ENCODE assay signal across 11 mouse cellular contexts in genomic region chr14:32464601-32465505, GRCm38 (mm10). TPM values are rescaled to one million over a fixed set of nuclear protein-coding genes. Genes with fewer than 3 reads are reported as not detected.
DNase-seq lines count a peak whose midpoint lies in the region; ATAC-seq and TF ChIP-seq lines count a peak whose summit lies in the region.
"Had no signal": no experiment of that assay in that cellular context is flagged by ENCODE, and none has a peak within 500 bp of the region (broad histone marks: within the 10 kb centered on the region; RNA-seq: fewer than 3 reads in every experiment).

Gene Slc18a3 (minus strand): TSS chr14:32464850.

- no peak for TF ChIP-seq POLR2A in limb, embryonic 14.5 days (IDR thresholded peaks at IDR 0.05; ENCODE audit: borderline replicate concordance, extremely low read depth, insufficient read depth, insufficient read length)

- no peaks in the 10 kb centered on the region for H3K36me3 ChIP-seq in heart, embryonic 10.5 days
- no peaks in the 10 kb centered on the region for H3K36me3 ChIP-seq in E14TG2a.4 (ENCODE audit: insufficient read depth, low read length)
- no peaks in the 10 kb centered on the region for H3K36me3 ChIP-seq in forebrain, embryonic 10.5 days (replicated peaks)
- H3K36me3 ChIP-seq in limb, embryonic 14.5 days (ENCODE audit: control insufficient read depth, insufficient read depth, low read length), result no peaks in the 10 kb centered on the region

- no peak for TF ChIP-seq CTCF in E14TG2a.4 (conservative IDR thresholded peaks at IDR 0.05; ENCODE audit: low read length)

- H3K27ac ChIP-seq in heart, embryonic 10.5 days, result no peak within 1 kb of the TSS
- H3K27ac ChIP-seq in forebrain, embryonic 10.5 days, result no peak within 1 kb of the TSS
- H3K27ac ChIP-seq in limb, embryonic 14.5 days (replicated peaks; ENCODE audit: low read depth, low read length), result no peak within 1 kb of the TSS

- H3K4me3 ChIP-seq in heart, embryonic 10.5 days, result peak within 1 kb of the TSS; percentile 50
- H3K4me3 ChIP-seq in E14TG2a.4 (replicated peaks; ENCODE audit: low read length), result peak within 1 kb of the TSS; percentile 81
- peak within 1 kb of the TSS; percentile 46 for H3K4me3 ChIP-seq in forebrain, embryonic 10.5 days
- peak within 1 kb of the TSS; percentile 37 for H3K4me3 ChIP-seq in limb, embryonic 14.5 days (replicated peaks; ENCODE audit: low read length)

- WGBS in heart, embryonic 10.5 days, result under 1% methylated on average over 66 of the region's 70 CpGs
- under 1% methylated on average over 65 of the region's 70 CpGs for WGBS in forebrain, embryonic 10.5 days
- WGBS in limb, embryonic 14.5 days, result 2% methylated on average over 43 of the region's 70 CpGs

- peaks cover 36% of the 10 kb centered on the region for H3K4me1 ChIP-seq in heart, embryonic 10.5 days
- H3K4me1 ChIP-seq in E14TG2a.4 (replicated peaks; ENCODE audit: low read depth, low read length), result peaks cover 45% of the 10 kb centered on the region
- peaks cover 40% of the 10 kb centered on the region for H3K4me1 ChIP-seq in forebrain, embryonic 10.5 days
- H3K4me1 ChIP-seq in limb, embryonic 14.5 days (ENCODE audit: control insufficient read depth, insufficient read depth, low read length), result 0 out of 2 replicates have a peak, but pooled peaks cover 5% of the 10 kb centered on the region

- H3K27me3 ChIP-seq in heart, embryonic 10.5 days (ENCODE audit: insufficient read depth, poor library complexity, severe bottlenecking), result peaks cover 91% of the 10 kb centered on the region
- peaks cover 79% of the 10 kb centered on the region for H3K27me3 ChIP-seq in E14TG2a.4 (ENCODE audit: insufficient read depth, low read length)
- peaks cover 92% of the 10 kb centered on the region for H3K27me3 ChIP-seq in forebrain, embryonic 10.5 days (ENCODE audit: poor library complexity, severe bottlenecking)
- peaks cover 73% of the 10 kb centered on the region for H3K27me3 ChIP-seq in limb, embryonic 14.5 days (ENCODE audit: control insufficient read depth, insufficient read depth, low read length)

- H3K9ac ChIP-seq in limb, embryonic 14.5 days (ENCODE audit: low read depth, low read length, severe bottlenecking), result no peak within 1 kb of the TSS

- H3K9me3 ChIP-seq in heart, embryonic 10.5 days, result no peaks in the 10 kb centered on the region
- H3K9me3 ChIP-seq in E14TG2a.4 (ENCODE audit: low read length), result no peaks in the 10 kb centered on the region
- no peaks in the 10 kb centered on the region for H3K9me3 ChIP-seq in forebrain, embryonic 10.5 days
- no peaks in the 10 kb centered on the region for H3K9me3 ChIP-seq in limb, embryonic 14.5 days (ENCODE audit: control insufficient read depth, low read length)

- no peak for DNase-seq in heart, embryonic 10.5 days (ENCODE audit: low spot score)
- no peak for DNase-seq in heart, postnatal 10 days
- DNase-seq in forebrain, embryonic 10.5 days (ENCODE audit: extremely low spot score, low spot score), result peak; percentile 28
- DNase-seq in limb, embryonic 14.5 days (ENCODE audit: low spot score), result no peak
- DNase-seq in adrenal gland, adult 2 months, result no peak
- DNase-seq in natural killer cell, adult 2 months (ENCODE audit: low spot score in 2 of 2), result no peak
- DNase-seq in ovary, adult 18-20 months (ENCODE audit: low spot score), result no peak
- DNase-seq: cerebellum, adult 8-10 months had no signal

- H3K4me2 ChIP-seq in limb, embryonic 14.5 days (replicated peaks; ENCODE audit: low read depth, low read length, severe bottlenecking), result peak within 1 kb of the TSS; percentile 60

- intact Hi-C loops in heart, postnatal 10 days (cut with DNase I), result no loop called here

- no peak for ATAC-seq in limb, embryonic 14.5 days (ENCODE audit: low FRiP score, low read depth)

RNA-seq across cellular contexts. Expression of gene Slc18a3, which starts in this region (rescaled TPM):
- polyA plus RNA-seq in heart, embryonic 10.5 days (2016; fragmentation: Nextera tagmentation; extraction: Ambion mirVana), result 0.06 and 0.24 TPM in 2 replicates
- not detected for total RNA-seq in heart, postnatal 10 days (2021)
- 0.09 and 0.10 TPM in 2 replicates for polyA plus RNA-seq in forebrain, embryonic 10.5 days (2016; fragmentation: Nextera tagmentation; extraction: Ambion mirVana)
- 0.04 and 0.14 TPM in 2 replicates for polyA plus RNA-seq in limb, embryonic 14.5 days (2012; rRNA removed)
- polyA plus RNA-seq in limb, embryonic 14.5 days (2014; fragmentation: Nextera tagmentation; extraction: Ambion mirVana), result not detected in 2 replicates
- total RNA-seq in adrenal gland, adult 2 months (2021), result not detected
- polyA plus RNA-seq in adrenal gland, adult 2 months (2012; rRNA removed), result 0.06 and 0.08 TPM in 2 replicates
- total RNA-seq: layer of hippocampus, adult 18-20 months had no signal
- polyA plus RNA-seq: C2C12 had no signal

Comparison
In these comparisons a context has a peak if more than half of its experiments do, and no peak if none do; other contexts are left out.
1. Peak in DNase-seq and H3K4me3 ChIP-seq in forebrain, embryonic 10.5 days; RNA of the gene not detected or under 1 TPM.